Mouse (Mus musculus): Measurements from ENCODE around the gene Tsen34. TPM values are rescaled to one million over a fixed set of nuclear protein-coding genes. Genes with fewer than 3 reads are reported as not detected.

The Tsen34 gene
- polyA plus RNA-seq, 1 experiment from 2014 or later = 206 TPM

Small RNA genes within 50 kb of the gene (microRNA-seq; reads per million reads assigned to microRNA genes)
- gene Mir3572 = 3.8 reads per million, percentile 12 among the genes with 10 or more reads in this experiment

Other genes with a start within 250 kb of the Tsen34 start
- gene Tarm1, start 190.2 kb upstream of the Tsen34 start, polyA plus RNA-seq (2016; fragmentation: Nextera tagmentation; extraction: Ambion mirVana) = not detected in 2 replicates
- 0.09 and 0.23 TPM in 2 replicates for gene Oscar, start 76.7 kb upstream of the Tsen34 start, polyA plus RNA-seq (2016; fragmentation: Nextera tagmentation; extraction: Ambion mirVana)
- gene Ndufa3, start 75.5 kb upstream of the Tsen34 start, polyA plus RNA-seq (2016; fragmentation: Nextera tagmentation; extraction: Ambion mirVana) = 550 and 560 TPM in 2 replicates
- 18.6 and 19.8 TPM in 2 replicates for gene Tfpt, start 62.9 kb upstream of the Tsen34 start, polyA plus RNA-seq (2016; fragmentation: Nextera tagmentation; extraction: Ambion mirVana)
- gene Prpf31, start 62.9 kb upstream of the Tsen34 start, polyA plus RNA-seq (2016; fragmentation: Nextera tagmentation; extraction: Ambion mirVana) = 63.7 and 68.0 TPM in 2 replicates
- gene Cnot3, start 47.6 kb upstream of the Tsen34 start, polyA plus RNA-seq (2016; fragmentation: Nextera tagmentation; extraction: Ambion mirVana) = 35.8 and 41.9 TPM in 2 replicates
- gene Leng1, start 27.0 kb upstream of the Tsen34 start, polyA plus RNA-seq (2016; fragmentation: Nextera tagmentation; extraction: Ambion mirVana) = 20.5 and 21.4 TPM in 2 replicates
- 4.4 and 4.6 TPM in 2 replicates for gene Tmc4, start 15.3 kb upstream of the Tsen34 start, polyA plus RNA-seq (2016; fragmentation: Nextera tagmentation; extraction: Ambion mirVana)
- 40.7 TPM in 2 replicates for gene Mboat7, start 660 bp downstream of the Tsen34 start, polyA plus RNA-seq (2016; fragmentation: Nextera tagmentation; extraction: Ambion mirVana)
- gene Rps9, start 11.1 kb downstream of the Tsen34 start, polyA plus RNA-seq (2016; fragmentation: Nextera tagmentation; extraction: Ambion mirVana) = 866 and 893 TPM in 2 replicates
- gene Pirb, start 27.5 kb downstream of the Tsen34 start, polyA plus RNA-seq (2016; fragmentation: Nextera tagmentation; extraction: Ambion mirVana) = 0.04 and 0.12 TPM in 2 replicates
- not detected in 2 replicates for gene Gm15448, start 132.8 kb downstream of the Tsen34 start, polyA plus RNA-seq (2016; fragmentation: Nextera tagmentation; extraction: Ambion mirVana)
- gene Pira2, start 152.2 kb downstream of the Tsen34 start, polyA plus RNA-seq (2016; fragmentation: Nextera tagmentation; extraction: Ambion mirVana) = not detected in 2 replicates
- gene Gm14548, start 205.3 kb downstream of the Tsen34 start, polyA plus RNA-seq (2016; fragmentation: Nextera tagmentation; extraction: Ambion mirVana) = not detected in 2 replicates
- gene Lilra6, start 222.6 kb downstream of the Tsen34 start, polyA plus RNA-seq (2016; fragmentation: Nextera tagmentation; extraction: Ambion mirVana) = not detected in 2 replicates

All from heart, embryonic 12.5 days (tissue).